Mouse (Mus musculus): ENCODE measurements at regions not wholly inside any gene's neighbourhood (a gene's known extent, or its start where the extent isn't known, plus 50 kb on each side); places are given as distances from the start of the nearest gene placed in this dataset.

- peak; percentile 57 for DNase-seq
Observed at GRCm38 (mm10) chr16:25042669-25043440, 243.8 kb upstream of the Tprg start.

- no peak for DNase-seq
Observed at GRCm38 (mm10) chr16:25044637-25045036, 242.0 kb upstream of the Tprg start.

GRCm38 (mm10) chr16:25047726-25048125 is 238.9 kb upstream of the Tprg start:
- no peak for DNase-seq

- peak; percentile 47 for DNase-seq
Observed at GRCm38 (mm10) chr16:25049928-25050510, 236.6 kb upstream of the Tprg start.

- no peak for DNase-seq
Observed at GRCm38 (mm10) chr16:25051044-25051443, 235.6 kb upstream of the Tprg start.

- DNase-seq = no peak
Observed at GRCm38 (mm10) chr16:25052428-25052827, 234.2 kb upstream of the Tprg start.

- DNase-seq = peak; percentile 73
Observed at GRCm38 (mm10) chr16:25052917-25053343, 233.7 kb upstream of the Tprg start.

GRCm38 (mm10) chr16:25054304-25054703 is 232.3 kb upstream of the Tprg start:
- DNase-seq = no peak

GRCm38 (mm10) chr16:25055376-25055775 is 231.2 kb upstream of the Tprg start:
- DNase-seq = no peak

- no peak for DNase-seq
Observed at GRCm38 (mm10) chr16:25058051-25058747, 228.4 kb upstream of the Tprg start.

GRCm38 (mm10) chr16:25058812-25059501 is 227.7 kb upstream of the Tprg start:
- DNase-seq = peak; percentile 99

- DNase-seq = peak; percentile 86
Observed at GRCm38 (mm10) chr16:25059504-25059992, 227.1 kb upstream of the Tprg start.

- no peak for DNase-seq
Observed at GRCm38 (mm10) chr16:25060266-25060665, 226.4 kb upstream of the Tprg start.

- no peak for DNase-seq
Observed at GRCm38 (mm10) chr16:25061631-25062030, 225.0 kb upstream of the Tprg start.

- no peak for DNase-seq
Observed at GRCm38 (mm10) chr16:25063981-25064380, 222.6 kb upstream of the Tprg start.

- DNase-seq = peak; percentile 94
Observed at GRCm38 (mm10) chr16:25064538-25064937, 222.1 kb upstream of the Tprg start.

GRCm38 (mm10) chr16:25066822-25067221 is 219.8 kb upstream of the Tprg start:
- DNase-seq = peak; percentile 21

- peak; percentile 69 for DNase-seq
Observed at GRCm38 (mm10) chr16:25067276-25068249, 219.1 kb upstream of the Tprg start.

- no peak for DNase-seq
Observed at GRCm38 (mm10) chr16:25080811-25081210, 205.8 kb upstream of the Tprg start.

- DNase-seq = no peak
Observed at GRCm38 (mm10) chr16:25083729-25084128, 202.9 kb upstream of the Tprg start.

GRCm38 (mm10) chr16:25087741-25088648 is 198.6 kb upstream of the Tprg start:
- DNase-seq = no peak

All from lung, postnatal 36 days (tissue).